Comparison of ENCODE assay signal across 8 mouse cellular contexts in genomic region chr6:48745959-48746889, GRCm38 (mm10). TPM values are rescaled to one million over a fixed set of nuclear protein-coding genes. Genes with fewer than 3 reads are reported as not detected.
DNase-seq lines count a peak whose midpoint lies in the region; ATAC-seq and TF ChIP-seq lines count a peak whose summit lies in the region.

Gene Gimap5 (plus strand): TSS chr6:48746197.

- DNase-seq in layer of hippocampus, postnatal 10 days (ENCODE audit: low spot score in 2 of 2) = peak; percentile 22 to 41
- DNase-seq in layer of hippocampus, adult 9-10 months (ENCODE audit: low spot score) = no peak
- peak; percentile 75 for DNase-seq in adrenal gland, postnatal 14 days
- DNase-seq in lung, adult 18-20 months = peak; percentile 64 to 76
- no peak for DNase-seq in right cerebral cortex, postnatal 14 days

- peak within 1 kb of the TSS; percentile 21 for H3K4me2 ChIP-seq in intestine, embryonic 16.5 days (ENCODE audit: low read depth, low read length)

- H3K27me3 ChIP-seq in intestine, embryonic 16.5 days (replicated peaks; ENCODE audit: control insufficient read depth, insufficient read depth, low read length) = no peaks in the 10 kb centered on the region
- no peaks in the 10 kb centered on the region for H3K27me3 ChIP-seq in small intestine, adult 2 months (ENCODE audit: control insufficient read depth, insufficient read depth, low read length)

- H3K9ac ChIP-seq in intestine, embryonic 16.5 days (ENCODE audit: low read depth, low read length) = peak within 1 kb of the TSS; percentile 3; the same call in 1 of the 2 replicates

- H3K9me3 ChIP-seq in intestine, embryonic 16.5 days (ENCODE audit: control insufficient read depth, low read length) = no peaks in the 10 kb centered on the region

- ATAC-seq in granulocyte monocyte progenitor cell, adult 5-6 weeks (replicated peaks; ENCODE audit: poor library complexity, severe bottlenecking) = peak; percentile 80
- ATAC-seq in intestine, embryonic 16.5 days = no peak

- 49% methylated on average over 16 of the region's 16 CpGs for WGBS in intestine, embryonic 16.5 days
- 47% methylated on average over 16 of the region's 16 CpGs for WGBS in small intestine, adult 2 months

- H3K36me3 ChIP-seq in intestine, embryonic 16.5 days (ENCODE audit: control insufficient read depth, insufficient read depth, low read length) = no peaks in the 10 kb centered on the region
- H3K36me3 ChIP-seq in small intestine, adult 2 months (ENCODE audit: control insufficient read depth, insufficient read depth, low read length) = no peaks in the 10 kb centered on the region

- H3K4me1 ChIP-seq in intestine, embryonic 16.5 days (ENCODE audit: control insufficient read depth, insufficient read depth, low read length) = peaks cover 15% of the 10 kb centered on the region
- H3K4me1 ChIP-seq in small intestine, adult 2 months (ENCODE audit: control insufficient read depth, insufficient read depth, insufficient read length, low read length) = peaks cover 21% of the 10 kb centered on the region

- peak within 1 kb of the TSS; percentile 46 for H3K27ac ChIP-seq in intestine, embryonic 16.5 days (ENCODE audit: low read length)
- H3K27ac ChIP-seq in small intestine, adult 2 months (ENCODE audit: insufficient read depth, low read depth, low read length) = peak within 1 kb of the TSS; percentile 89

- TF ChIP-seq CTCF in small intestine, adult 2 months (IDR thresholded peaks at IDR 0.05; ENCODE audit: extremely low read depth, insufficient read length, insufficient replicate concordance, low read depth, low read length) = peak; percentile 67; the same call in 1 of the 2 replicates

- TF ChIP-seq POLR2A in small intestine, adult 2 months (IDR thresholded peaks at IDR 0.05; ENCODE audit: low read depth, low read length) = no peak

- peak within 1 kb of the TSS; percentile 15 for H3K4me3 ChIP-seq in intestine, embryonic 16.5 days (ENCODE audit: low read length)
- peak within 1 kb of the TSS; percentile 61 for H3K4me3 ChIP-seq in small intestine, adult 2 months (ENCODE audit: low read depth, low read length)

RNA-seq across cellular contexts. Expression of gene Gimap5, which starts in this region (rescaled TPM):
- total RNA-seq in layer of hippocampus, postnatal 10 days (2021) = 1 to 10 TPM in 1 of 2 experiments, under 1 TPM in 1; 0.98 to 1.2 TPM
- total RNA-seq in adrenal gland, postnatal 14 days (2021) = 11.0 and 23.6 TPM in 2 replicates
- total RNA-seq in granulocyte monocyte progenitor cell, adult 5-6 weeks (2014; fragmentation: Nextera tagmentation) = 0.75 TPM in 1 of 2 replicates, not detected in the other
- total RNA-seq in granulocyte monocyte progenitor cell, adult 5-6 weeks (2017) = 0.09 TPM in 1 of 2 replicates, not detected in the other
- 9.7 and 13.8 TPM in 2 replicates for polyA plus RNA-seq in intestine, embryonic 16.5 days (2015; fragmentation: Nextera tagmentation; extraction: Ambion mirVana)
- 4.9 and 10.2 TPM in 2 replicates for polyA plus RNA-seq in small intestine, adult 2 months (2012; rRNA removed)

Comparison
In these comparisons a context has a peak if more than half of its experiments do, and no peak if none do; other contexts are left out.
1. DNase-seq: peak in layer of hippocampus, postnatal 10 days (2 of 2), adrenal gland, postnatal 14 days (single experiment) and lung, adult 18-20 months (2 of 2); none in layer of hippocampus, adult 9-10 months (single experiment) and right cerebral cortex, postnatal 14 days (single experiment).
2. Peak in ATAC-seq in granulocyte monocyte progenitor cell, adult 5-6 weeks; RNA of the gene not detected or under 1 TPM.